Mouse (Mus musculus): ENCODE measurements at regions not wholly inside any gene's neighbourhood (a gene's known extent, or its start where the extent isn't known, plus 50 kb on each side); places are given as distances from the start of the nearest gene placed in this dataset.

DNA sequence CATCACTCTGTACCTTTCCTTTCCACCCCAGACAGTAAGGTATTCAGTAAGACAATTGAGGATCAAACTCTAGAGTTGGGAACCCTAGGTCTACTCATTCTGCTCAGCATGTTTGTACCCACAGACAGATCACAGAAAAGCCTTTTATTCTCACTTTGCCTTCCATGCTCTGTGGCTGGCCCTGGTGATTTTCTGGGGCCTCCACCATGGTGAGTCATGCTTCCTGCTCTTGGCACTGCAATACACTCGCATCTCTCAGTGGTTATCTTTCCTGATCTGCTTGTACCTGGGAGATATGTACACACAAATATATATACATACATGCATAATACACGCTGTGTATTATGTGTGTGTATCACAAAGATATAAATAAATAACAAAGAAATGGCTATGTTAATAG lies 919.2 kb upstream of the Vwc2 start:
- Histone ChIP-seq H3K27ac (ENCODE audit: low read depth, low read length) (no peak overlapping the region), H3K9ac (ENCODE audit: low read depth, low read length) (no peak overlapping the region), H3K27me3 (ENCODE audit: control insufficient read depth, insufficient read depth, low read length) (no peaks in the 10 kb centered on the region), H3K4me2 (replicated peaks; ENCODE audit: low read depth, low read length) (no peak overlapping the region), H3K36me3 (ENCODE audit: control insufficient read depth, insufficient read depth, low read length) (no peaks in the 10 kb centered on the region), H3K4me1 (ENCODE audit: control insufficient read depth, insufficient read depth, low read length) (no peaks in the 10 kb centered on the region), H3K4me3 (ENCODE audit: low read length) (no peak overlapping the region), H3K9me3 (ENCODE audit: control insufficient read depth, low read length) (no peaks in the 10 kb centered on the region)
- ATAC-seq (ENCODE audit: low FRiP score, low TSS enrichment), result no peak
- WGBS, result 72% methylated on average over 2 of the region's 2 CpGs

DNA sequence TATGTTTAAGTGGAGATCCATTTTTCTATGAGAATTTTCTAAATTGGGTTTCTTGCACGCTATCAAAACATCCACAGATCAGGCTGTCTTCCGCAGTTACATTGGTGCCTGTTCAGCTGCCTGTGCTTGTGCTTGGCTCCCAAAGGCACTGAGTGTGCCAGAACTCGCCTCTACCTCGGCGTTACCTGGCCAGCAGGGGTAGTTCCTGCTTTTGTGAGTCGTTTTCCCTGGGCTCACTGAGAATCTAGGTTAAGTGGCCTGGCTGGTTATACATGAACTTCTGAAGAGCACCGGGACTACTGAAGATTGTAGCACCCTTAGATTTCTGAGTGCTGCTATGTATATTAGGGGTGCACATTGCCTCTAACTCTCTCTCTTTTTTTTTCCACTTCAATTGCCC lies 913.0 kb upstream of the Vwc2 start:
- 78% methylated on average over 7 of the region's 7 CpGs for WGBS
- no peaks in the 10 kb centered on the region for H3K9me3 ChIP-seq (ENCODE audit: control insufficient read depth, low read length)
- no peaks in the 10 kb centered on the region for H3K4me1 ChIP-seq (ENCODE audit: control insufficient read depth, insufficient read depth, low read length)
- H3K27me3 ChIP-seq (ENCODE audit: control insufficient read depth, insufficient read depth, low read length), result no peaks in the 10 kb centered on the region
- H3K4me3 ChIP-seq (ENCODE audit: low read length), result no peak overlapping the region
- H3K4me2 ChIP-seq (replicated peaks; ENCODE audit: low read depth, low read length), result no peak overlapping the region
- no peaks in the 10 kb centered on the region for H3K36me3 ChIP-seq (ENCODE audit: control insufficient read depth, insufficient read depth, low read length)
- no peak overlapping the region for H3K27ac ChIP-seq (ENCODE audit: low read depth, low read length)
- no peak overlapping the region for H3K9ac ChIP-seq (ENCODE audit: low read depth, low read length)
- no peak for ATAC-seq (ENCODE audit: low FRiP score, low TSS enrichment)

DNA sequence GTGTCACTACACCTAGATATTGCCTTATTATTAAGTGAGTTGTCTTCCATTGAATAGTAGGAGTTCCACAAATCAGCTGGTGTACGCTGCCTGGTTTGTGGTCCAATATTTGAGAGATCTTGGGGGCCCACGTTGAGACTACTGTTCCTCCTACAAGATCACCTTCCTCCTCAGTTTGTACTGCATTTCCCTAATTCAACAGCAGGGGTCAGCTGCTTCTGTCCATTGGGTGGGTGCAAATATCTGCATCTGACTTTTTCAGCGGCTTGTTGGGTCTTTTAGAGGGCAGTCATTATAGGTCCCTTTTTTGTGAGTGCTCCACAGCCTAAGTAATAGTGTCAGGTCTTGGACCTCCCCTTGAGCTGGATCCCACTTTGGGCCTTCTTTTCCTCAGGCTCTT lies 908.8 kb upstream of the Vwc2 start:
- no peak overlapping the region for H3K9ac ChIP-seq (ENCODE audit: low read depth, low read length)
- no peak overlapping the region for H3K4me2 ChIP-seq (replicated peaks; ENCODE audit: low read depth, low read length)
- no peaks in the 10 kb centered on the region for H3K27me3 ChIP-seq (ENCODE audit: control insufficient read depth, insufficient read depth, low read length)
- ATAC-seq (ENCODE audit: low FRiP score, low TSS enrichment), result no peak
- no peak overlapping the region for H3K4me3 ChIP-seq (ENCODE audit: low read length)
- 68% methylated on average over 3 of the region's 3 CpGs for WGBS
- no peaks in the 10 kb centered on the region for H3K4me1 ChIP-seq (ENCODE audit: control insufficient read depth, insufficient read depth, low read length)
- H3K27ac ChIP-seq (ENCODE audit: low read depth, low read length), result no peak overlapping the region
- no peaks in the 10 kb centered on the region for H3K36me3 ChIP-seq (ENCODE audit: control insufficient read depth, insufficient read depth, low read length)
- H3K9me3 ChIP-seq (ENCODE audit: control insufficient read depth, low read length), result no peaks in the 10 kb centered on the region
